Mouse (Mus musculus): ENCODE measurements around the gene Sgms2.
"Not testable (repeated sequence)": the region's sequence is repeated elsewhere in the genome, so short reads cannot be mapped to it uniquely, and the experiment has no call there.

Sgms2 gene

DNA sequence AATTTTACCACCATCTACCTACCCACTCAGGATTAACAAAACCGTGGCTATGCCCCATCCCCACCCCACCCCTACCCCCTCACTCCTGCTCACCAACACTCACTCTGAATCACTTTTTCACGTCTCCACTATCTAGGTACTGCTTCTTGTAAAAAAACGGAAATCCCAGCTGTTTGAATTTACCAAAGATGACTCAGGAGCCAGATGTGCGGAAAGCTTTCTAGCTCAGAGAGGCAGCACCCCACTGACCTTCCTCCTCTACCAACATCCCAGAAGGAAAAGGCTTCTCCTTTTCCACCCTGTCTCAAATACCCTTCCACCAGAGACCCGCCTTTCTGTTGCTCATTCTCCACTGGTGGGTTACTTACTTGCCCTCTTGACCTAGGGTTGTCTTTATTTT lies 135.2 kb downstream of the Sgms2 start:
- DNase-seq, result no peak

DNA sequence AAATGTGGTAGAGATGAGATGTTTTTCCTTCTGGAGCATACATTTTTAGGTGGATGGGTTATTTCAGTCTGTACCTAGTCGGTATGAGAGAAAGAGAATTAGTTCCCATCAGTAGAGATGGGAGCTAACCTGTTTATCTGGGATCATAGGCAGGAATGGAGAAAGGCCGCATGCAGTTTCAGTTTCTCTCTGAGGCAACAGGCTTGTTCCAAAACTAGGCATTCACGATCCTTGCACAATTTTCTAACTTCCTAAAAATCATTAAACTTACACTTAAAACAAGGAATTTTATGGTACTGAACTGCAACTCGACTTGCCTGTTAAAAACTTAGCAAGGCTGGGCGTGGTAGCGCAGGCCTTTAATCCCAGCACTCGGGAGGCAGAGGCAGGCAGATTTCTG lies 140.7 kb downstream of the Sgms2 start:
- DNase-seq, result no peak

DNA sequence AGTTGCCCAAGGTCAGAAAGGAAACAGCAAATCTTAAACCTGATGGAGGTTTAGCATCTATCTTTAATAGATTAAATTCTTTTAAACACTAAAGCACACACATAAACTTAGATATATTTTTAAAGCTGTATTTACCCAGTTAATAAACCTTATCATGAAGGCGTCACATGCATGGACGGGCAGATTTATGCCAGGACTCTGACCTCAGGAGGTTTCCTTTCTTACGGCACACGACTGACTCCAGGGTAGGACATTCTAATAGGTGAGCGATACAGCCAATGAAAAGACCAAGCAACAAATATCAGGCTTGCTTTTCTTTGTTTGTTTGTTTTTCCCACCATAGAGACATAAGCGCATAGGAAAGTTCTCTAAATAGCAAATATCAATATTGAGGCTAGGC lies 142.2 kb downstream of the Sgms2 start:
- no peak for DNase-seq

DNA sequence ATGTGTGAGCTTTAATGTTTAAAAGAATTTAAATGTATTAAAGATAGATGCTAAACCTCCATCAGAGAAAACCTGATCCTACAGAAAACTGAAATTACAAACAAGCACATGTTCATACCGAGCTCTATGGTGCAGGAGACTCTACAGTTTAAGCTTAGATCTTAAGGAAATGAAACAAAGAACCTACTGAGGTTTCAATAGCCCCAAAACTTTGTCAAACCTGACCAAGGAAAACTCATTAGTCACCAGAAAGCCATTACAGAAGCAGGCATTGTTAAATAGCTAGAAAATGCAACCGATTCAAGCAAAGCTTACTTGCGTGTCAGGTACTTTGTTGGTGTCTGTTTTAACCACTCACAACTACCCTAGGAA lies 142.6 kb downstream of the Sgms2 start:
- no peak for DNase-seq

DNA sequence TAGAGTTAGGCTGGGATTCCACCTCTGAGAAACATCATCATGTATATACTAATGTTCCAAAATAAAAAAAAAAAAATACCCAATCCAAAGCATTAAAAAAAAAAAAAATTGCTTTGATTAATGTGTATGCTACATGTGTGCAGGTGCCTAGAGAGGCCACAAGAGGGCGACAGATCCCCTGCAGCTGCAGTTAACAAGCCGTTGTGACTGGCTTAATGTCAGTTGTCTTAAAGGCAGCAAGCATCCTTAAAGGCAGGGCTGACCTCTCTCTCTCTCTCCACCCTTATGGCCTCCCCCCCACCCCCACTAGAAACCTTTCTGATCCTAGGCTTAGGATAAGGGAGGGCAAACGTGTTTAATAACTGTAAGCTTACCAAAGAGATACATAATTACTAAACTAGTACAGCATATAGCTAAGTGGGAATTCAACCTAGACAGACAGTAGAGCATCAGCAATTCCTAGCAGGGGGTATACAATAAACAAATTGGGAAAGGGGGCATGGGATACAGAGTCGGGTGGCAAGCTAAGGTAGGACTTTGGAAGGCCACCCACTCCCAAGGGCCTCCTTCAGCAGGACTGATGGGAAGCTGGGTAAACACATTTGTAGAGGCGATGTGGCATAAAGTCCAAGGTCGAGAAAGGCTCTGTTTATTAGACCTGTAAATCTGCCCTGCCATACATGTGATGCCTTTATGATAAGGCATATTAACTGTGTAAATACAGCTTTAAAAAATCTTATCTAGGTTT lies 143.2 kb downstream of the Sgms2 start:
- DNase-seq, result peak; percentile 76

DNA sequence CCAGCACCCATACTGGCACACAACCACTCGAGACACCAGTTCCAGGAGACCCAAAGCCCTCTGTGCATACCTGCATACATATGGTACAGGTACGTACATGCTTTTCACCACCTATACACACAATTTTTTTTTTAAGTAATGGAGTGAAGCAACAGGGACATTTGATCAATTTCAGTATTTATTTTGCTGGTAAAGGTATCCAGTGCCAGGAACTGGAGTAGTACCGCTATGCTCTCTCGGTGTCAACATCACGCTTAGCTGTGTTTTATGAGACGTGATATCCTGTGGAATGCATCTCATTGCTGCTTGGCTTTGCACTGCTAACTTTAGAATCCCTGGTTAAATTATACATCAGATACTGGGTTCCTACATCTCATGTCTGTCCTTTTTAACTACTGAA lies 145.3 kb downstream of the Sgms2 start:
- DNase-seq, result no peak

DNA sequence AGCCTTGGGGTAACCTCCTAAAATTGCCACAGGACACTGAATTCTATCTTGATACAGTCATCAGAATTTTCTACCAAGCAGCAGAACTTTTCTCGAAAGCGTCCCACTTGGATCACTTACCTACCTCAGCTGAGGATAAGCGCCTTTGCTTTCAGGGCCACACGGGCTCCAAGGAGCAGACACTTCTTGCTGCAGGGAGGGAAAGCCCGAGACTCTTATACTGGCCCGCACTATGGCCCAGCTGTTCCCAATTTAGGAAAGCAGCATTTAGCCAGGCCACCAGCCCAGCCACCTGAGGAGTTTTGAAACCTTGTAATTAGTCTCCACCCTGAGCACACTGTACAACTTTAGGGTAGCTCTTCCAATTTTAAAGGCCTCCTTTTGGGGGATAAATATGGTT lies 147.9 kb downstream of the Sgms2 start:
- no peak for DNase-seq

DNA sequence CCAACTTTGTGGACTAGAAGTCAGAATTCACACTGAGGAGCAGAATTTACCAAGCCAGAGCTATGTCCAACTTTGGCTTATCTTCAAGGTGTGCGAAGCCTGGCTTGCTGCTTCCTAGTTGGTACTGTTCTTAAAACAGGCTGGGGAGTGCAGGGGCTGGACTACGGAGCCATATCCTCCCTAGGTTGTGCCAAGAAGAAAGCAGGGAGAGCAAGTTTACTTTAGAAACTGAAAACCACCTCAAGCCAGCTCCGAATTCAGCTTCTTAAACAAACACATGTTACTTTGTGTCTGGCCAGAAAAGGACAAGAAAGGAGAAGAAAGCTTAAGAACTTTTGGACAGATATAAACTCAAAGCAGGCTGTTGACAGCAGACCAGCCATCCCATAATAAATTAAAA lies 150.3 kb downstream of the Sgms2 start:
- no peak for DNase-seq

DNA sequence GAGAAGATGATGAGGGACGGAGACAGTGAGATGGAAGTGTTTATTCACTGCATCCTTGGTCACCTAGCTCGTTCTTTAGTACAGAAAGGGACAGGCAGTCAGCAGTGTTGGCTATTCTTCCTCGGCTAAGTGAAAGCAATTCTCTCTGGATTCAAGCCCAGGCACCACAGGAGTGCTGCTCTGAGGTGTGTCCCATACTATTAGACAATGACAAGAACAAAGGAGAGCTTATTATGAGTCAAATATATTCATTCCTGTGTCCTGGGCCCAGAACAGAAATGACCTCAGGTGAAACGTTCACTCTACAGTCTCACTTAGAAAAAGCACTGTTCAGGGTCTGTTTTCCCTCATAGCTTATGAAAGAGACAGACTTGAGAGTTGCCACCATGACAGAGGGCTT lies 151.9 kb downstream of the Sgms2 start:
- DNase-seq, result no peak

DNA sequence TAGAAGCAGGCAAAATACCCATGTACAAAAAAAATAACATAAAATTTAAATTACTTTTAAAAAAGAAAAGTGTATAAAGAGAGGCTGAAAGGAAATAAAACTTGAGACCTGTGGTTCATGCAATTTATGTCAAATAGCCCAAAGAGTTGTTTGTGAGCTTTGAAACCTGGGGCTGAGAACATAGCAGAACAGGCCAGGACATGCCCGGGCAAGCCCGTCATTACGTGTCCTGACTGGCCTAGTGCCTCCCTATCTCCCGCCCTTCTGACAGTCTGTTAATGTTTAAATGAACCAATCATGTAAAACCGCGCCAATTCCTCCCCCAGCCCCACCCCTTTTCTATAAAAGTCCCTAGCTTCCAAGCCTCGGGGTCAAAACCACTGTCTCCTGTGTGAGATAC lies 153.5 kb downstream of the Sgms2 start:
- DNase-seq, result not testable (repeated sequence)

DNA sequence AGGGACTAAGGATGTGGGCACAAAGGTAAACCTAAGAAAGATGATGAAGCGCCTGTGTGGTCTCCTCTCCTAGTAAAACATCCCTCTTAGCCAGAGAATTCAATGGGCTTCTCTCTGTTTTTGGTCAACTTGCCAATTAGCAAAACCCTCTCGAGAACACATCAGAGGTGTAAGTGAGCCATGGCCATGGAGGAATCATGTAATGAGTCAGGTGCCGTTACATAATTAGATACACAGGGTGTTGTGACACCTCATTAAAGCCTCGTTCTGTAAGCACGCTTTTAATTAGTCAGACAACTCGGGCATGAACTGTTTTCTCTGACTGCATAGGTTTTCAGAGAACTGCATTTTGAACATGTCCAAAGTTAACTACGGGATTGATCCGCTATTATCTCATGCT lies 154.6 kb downstream of the Sgms2 start:
- DNase-seq, result no peak

DNA sequence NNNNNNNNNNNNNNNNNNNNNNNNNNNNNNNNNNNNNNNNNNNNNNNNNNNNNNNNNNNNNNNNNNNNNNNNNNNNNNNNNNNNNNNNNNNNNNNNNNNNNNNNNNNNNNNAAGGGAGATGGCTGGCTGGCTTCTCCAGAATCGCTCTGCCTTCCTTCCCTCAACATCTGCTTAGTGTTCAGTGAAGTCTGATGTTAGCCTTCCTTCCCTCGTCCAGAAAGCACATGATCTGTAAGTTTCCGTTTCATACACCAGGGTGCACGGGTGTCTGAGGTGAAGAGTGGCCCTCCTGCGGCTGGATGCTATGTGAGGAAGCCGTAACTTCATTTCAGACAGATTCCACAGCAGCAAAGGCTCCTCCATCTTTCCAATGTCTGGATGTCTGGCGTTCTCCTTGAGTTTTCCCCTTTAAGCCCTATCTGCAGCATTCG lies 156.1 kb downstream of the Sgms2 start:
- no peak for DNase-seq

DNA sequence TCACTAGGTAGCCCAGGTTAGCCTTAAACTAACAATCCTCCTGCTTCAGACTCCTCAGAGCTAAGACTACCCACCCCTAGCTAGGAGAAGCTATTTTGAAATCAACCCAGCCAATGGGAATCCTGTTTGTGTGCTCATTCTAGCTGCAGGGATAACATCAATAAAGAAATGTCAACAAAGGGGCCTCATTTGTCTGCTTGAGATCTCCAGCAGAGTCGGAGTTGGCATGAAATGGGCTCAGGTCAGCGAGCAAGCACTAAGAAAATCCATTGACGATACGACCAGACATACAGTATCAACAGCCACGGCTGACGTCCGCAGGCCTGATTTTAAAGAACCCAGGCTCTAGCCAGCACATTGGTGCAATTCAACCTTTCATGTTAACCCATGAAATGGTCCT lies 164.0 kb downstream of the Sgms2 start:
- no peak for DNase-seq

DNA sequence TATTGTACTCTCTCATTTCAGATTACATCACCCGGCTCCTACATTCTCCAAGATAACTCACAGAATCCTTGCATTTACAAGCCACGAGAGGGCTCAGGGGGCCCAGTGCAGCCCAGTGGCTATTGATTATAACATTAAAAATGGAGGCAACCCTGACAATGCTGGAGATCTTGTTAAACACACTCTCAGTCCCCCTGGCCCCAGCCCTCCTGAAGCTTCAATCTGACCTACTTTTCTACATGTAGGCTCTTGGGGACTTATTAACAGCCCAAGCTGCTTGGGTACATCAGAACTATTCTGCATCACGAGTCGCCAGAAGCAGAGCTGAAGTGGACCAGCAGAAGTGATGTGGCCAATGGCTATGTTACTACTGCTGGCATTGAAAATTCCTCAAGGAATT lies 164.6 kb downstream of the Sgms2 start:
- no peak for DNase-seq

DNA sequence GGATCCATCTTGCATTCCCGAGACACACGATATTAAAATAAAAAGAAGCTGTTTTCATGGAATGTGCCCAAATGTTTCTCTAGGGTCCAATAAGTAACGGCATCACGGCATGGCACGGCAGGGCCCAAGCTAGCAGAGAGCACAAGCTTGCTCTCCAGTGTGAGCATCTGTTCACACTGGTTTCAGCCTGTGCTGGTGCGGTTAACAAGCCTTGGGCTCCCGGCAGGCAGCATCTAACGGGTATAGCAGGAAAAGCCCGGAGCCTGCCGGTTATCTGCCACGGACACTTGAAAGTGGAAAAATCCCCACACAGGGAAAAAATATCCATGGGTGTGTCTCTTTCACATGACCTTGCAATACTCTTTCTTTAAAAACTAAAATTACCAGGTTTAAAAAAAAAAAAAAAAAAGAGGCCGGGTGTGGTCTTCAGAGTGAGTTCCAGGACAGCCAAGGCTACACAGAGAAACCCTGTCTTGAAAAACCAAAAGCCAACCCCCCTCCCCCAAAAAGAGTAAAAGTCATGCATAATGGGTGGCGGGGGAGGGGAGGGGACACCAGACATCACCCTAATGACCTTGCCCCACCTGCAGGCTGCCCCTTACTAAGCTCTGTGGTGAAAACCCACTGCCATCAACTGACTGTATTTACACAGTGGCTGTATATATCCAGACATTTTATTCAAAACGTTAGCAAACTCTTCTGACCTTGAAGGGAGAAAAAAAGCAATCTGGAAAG lies 169.0 kb downstream of the Sgms2 start:
- DNase-seq, result no peak

DNA sequence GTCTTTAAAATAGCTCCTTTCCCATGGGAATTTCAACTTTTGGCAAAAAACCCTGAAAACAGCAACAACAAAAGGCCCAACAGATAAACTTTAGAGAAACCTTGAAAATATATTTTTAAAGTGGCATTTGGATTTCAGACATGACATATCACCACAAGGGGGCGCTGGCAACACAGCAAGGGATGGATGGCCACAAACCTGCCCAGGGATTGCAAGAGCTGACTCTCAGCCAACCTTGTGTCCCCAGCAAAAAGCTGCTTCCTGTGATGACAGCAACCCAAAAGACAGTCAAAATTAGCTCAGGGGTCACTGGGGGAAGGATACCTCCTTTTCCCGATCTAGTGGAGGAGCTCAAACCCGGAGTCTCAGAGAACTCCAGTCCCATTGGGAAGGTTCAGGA lies 171.0 kb downstream of the Sgms2 start:
- DNase-seq, result peak; percentile 92

DNA sequence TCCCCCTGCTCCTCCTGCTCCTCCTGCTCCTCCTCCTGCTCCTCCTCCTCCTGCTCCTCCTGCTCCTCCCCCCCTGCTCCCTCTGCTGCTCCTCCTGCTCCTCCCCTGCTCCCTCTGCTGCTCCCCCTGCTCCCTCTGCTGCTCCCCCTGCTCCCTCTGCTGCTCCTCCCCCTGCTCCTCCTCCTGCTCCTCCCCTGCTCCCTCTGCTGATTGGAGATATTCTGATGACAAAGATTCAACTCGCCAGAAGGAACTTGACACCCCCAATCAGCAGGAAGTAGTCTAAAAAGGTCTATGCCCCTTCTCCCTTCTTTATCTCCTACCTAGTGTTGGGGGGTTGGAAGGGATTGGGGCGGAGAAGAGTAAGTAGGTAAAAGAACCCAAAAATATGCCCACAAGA lies 173.0 kb downstream of the Sgms2 start:
- DNase-seq, result no peak

DNA sequence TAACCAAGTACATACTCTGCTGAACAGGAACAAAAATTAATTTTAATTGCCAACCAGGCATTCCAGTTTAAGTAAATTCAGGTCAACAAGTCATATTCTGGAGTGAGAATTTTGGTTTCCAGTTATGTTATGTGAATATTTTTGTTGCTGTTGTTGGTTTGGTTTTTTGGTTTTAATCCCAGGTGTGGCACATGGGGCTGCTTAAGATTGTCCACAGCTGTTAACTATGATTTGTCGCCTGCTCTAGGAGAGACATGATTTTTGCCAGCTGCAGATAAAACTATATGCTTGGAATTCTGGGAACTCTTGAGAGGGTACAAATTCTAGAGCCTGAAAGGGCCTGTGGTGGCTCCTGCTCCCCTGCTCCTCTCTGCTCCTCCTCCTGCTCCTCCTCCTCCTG lies 174.1 kb downstream of the Sgms2 start:
- no peak for DNase-seq

DNA sequence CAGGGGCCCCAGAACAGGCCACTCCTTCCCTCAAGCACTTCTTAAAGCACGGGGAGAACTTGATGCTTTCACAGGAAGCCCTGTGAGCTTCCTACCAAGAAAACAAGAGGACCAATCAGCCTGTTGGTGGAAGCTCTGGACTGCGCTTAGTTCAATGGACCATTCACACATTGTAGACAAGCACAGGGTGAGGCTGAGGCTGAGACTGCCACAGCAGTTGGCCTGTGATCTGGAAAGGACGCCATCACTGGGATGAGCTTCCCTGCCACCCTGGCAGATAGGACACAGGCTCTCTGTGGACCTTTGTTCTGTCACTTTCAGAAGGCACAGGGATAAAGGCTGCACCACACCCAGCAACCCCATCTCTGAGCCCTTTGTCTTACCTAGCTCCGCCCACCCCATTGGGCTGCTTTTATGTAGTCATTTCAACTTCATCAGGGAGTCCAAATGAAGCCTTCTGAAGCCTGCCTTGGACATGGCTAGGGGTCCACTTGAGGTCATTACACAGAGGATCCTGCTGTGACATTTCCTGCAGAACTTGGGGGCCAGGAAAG lies 175.2 kb downstream of the Sgms2 start:
- no peak for DNase-seq

DNA sequence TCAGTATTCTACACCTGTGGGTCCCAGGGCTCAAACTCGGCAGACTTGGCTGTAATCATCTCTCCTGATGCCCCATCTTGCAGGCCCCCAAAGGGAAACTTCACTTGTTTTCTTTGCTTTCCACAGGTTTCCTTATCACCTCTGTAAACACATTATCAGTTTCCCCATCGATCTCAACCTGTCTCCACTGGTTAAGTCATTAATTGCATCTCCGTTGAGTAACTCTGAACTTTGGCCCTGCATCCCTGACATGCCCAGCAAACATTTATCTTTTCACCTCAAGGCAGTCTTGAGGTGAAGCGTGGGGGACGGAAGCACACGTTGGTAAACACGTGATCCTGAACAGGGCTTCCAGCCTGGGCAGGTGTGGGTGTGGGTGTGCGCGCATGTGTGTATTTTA lies 178.9 kb downstream of the Sgms2 start:
- DNase-seq, result no peak

DNA sequence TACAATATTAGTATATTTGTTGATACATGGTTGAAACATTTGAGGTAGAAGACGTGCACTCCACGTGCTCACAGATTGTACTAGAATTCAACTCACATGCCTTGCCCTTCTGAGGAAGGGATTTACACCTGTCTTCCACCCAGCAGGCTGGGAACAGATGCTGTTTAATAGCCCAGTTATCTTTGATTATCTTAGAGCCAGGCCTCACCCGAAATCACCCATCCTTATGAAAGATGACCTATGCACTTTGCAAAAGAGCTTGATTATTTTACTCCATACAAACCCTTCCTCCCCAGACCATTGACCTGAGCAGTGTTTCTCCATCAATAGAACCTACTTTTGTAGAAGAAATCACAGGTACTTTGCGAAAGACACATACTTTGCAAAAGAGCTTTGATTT lies 180.6 kb downstream of the Sgms2 start:
- DNase-seq, result no peak

DNA sequence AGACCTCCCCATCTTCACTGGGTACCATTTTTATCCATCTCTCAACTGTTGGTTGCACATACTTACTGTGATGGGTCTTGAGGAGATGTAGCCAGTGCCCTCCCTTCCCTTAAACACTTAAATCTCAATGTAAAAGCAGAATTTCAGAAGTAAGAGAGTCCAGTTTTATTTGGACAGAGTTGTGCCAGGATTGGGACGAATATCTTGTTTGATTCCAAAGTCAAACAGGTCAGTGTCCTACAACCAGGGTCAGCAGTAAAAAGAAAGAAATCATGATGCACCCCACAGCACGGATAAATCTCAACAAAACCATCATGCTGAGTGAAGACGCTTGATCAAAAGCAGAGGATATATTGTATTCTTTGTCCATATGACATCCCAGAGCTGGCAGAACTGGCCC lies 183.4 kb downstream of the Sgms2 start:
- no peak for DNase-seq

DNA sequence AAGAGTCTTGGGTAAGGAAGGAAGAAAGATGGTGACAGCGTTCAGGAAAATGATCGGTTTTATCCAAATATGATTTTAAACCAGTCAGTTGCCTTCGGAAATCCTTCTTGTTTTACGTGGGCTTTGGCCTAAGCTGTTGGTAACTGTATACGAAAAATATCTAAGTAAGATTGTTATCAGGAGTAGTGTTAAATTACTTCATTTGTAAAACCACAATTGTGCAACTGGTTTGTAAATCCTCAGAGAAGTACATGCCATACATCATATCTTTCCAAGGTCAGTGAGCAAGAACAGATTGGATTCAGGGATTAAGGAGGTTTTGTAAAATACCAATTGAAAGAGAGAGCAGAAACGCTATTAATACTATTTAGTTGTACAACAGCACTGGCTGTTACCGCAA lies 185.0 kb downstream of the Sgms2 start:
- no peak for DNase-seq

DNA sequence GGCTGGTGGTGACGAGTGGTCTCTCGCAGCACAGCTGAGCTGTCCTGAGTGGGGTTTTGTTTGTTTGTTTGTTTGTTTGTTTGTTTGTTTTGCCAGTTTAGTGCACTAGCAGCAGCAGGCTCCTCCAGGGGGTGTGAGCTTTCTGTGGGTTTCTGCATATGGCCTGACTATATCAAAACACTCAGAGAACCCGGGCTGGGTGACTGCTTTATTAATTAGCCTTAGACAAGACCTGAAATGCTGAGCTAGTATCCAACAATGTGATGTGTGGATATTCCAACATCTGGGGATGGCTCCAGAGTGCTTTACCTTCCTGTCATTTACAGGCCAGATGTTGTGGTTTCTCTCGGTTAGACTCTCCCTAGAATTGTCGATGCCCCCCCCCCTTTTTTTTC lies 187.9 kb downstream of the Sgms2 start:
- DNase-seq, result no peak

All from kidney, postnatal 10 days (tissue).